In genomic region chr14:47911546-47912545, GRCm38 (mm10) we compare ENCODE assay signal across 8 mouse cellular contexts.
DNase-seq lines count a peak whose midpoint lies in the region; ATAC-seq lines count a peak whose summit lies in the region.

No protein-coding gene starts in this region.

- no peak overlapping the region for H3K9ac ChIP-seq in hindbrain, embryonic 15.5 days

- DNase-seq in cerebellum, adult 8-10 months, result no peak
- DNase-seq in brain, embryonic 18.5 days (ENCODE audit: low read depth, low spot score), result peak; percentile 40
- peak; percentile 60 to 81 for DNase-seq in left cerebral cortex, postnatal 14 days (ENCODE audit: low spot score in 2 of 2)
- DNase-seq in urinary bladder, postnatal 14 days (ENCODE audit: low spot score), result no peak
- no peak for DNase-seq in spleen, adult 12 weeks (ENCODE audit: low spot score)
- no peak for DNase-seq in thymus, postnatal 36 days

- ATAC-seq in cerebellum, adult (ENCODE audit: insufficient number of reproducible peaks, low FRiP score, low TSS enrichment), result peak; percentile 34; the same call in 1 of the 2 replicates
- peak; percentile 89 for ATAC-seq in hindbrain, embryonic 15.5 days (ENCODE audit: low FRiP score, low read depth)

- WGBS in hindbrain, embryonic 15.5 days, result 56% methylated on average over 9 of the region's 9 CpGs

- H3K4me2 ChIP-seq in hindbrain, embryonic 15.5 days, result no peak overlapping the region

- H3K4me1 ChIP-seq in hindbrain, embryonic 15.5 days (replicated peaks), result peaks cover 25% of the 10 kb centered on the region

- H3K27ac ChIP-seq in hindbrain, embryonic 15.5 days (replicated peaks), result no peak overlapping the region

- no peak overlapping the region for H3K4me3 ChIP-seq in hindbrain, embryonic 15.5 days

- no peaks in the 10 kb centered on the region for H3K27me3 ChIP-seq in hindbrain, embryonic 15.5 days

- H3K9me3 ChIP-seq in hindbrain, embryonic 15.5 days, result no peaks in the 10 kb centered on the region

- intact Hi-C loops in left cerebral cortex, postnatal 14 days (cut with DNase I), result no loop called here

- no peaks in the 10 kb centered on the region for H3K36me3 ChIP-seq in hindbrain, embryonic 15.5 days

Comparison
In these comparisons a context has a peak if more than half of its experiments do, and no peak if none do; other contexts are left out.
1. DNase-seq: peak in brain, embryonic 18.5 days (single experiment) and left cerebral cortex, postnatal 14 days (2 of 2); none in cerebellum, adult 8-10 months (single experiment), urinary bladder, postnatal 14 days (single experiment), spleen, adult 12 weeks (single experiment) and thymus, postnatal 36 days (0 of 2).